Mouse (Mus musculus) heart, postnatal 0 days (tissue): Measurements from ENCODE around the gene Cdh5. TPM values are rescaled to one million over a fixed set of nuclear protein-coding genes. Genes with fewer than 3 reads are reported as not detected.
A peak's percentile ranks its signal among the peaks of the same experiment; 100 is the strongest.

Experiments
- ATAC-seq: fragments of 200-750 bp; cut with Nextera tagmentation; 2 replicates; pipeline ENCODE4 v1.8.0; 2017; ENCODE audit warnings: low read depth, moderate number of reproducible peaks, moderate library complexity; ENCODE audit not compliant: insufficient read depth
- DNase-seq: peaks from one replicate; pipeline ENCODE4 v3.0.0-alpha.2; 2016; ENCODE audit warnings: low spot score
- H3K27ac ChIP-seq: fragments of 300-500 bp; sonication (generic); 2 replicates; pipeline ENCODE4 v1.5.1; 2014; ENCODE audit warnings: low read depth, mild to moderate bottlenecking
- H3K27me3 ChIP-seq: fragments of 300-500 bp; sonication (generic); 2 replicates; pipeline ENCODE4 v1.6.1; 2014; ENCODE audit warnings: low read length, mixed read lengths; ENCODE audit not compliant: control insufficient read depth, insufficient read depth
- H3K36me3 ChIP-seq: fragments of 300-500 bp; sonication (generic); replicated peaks from 2 replicates; pipeline ENCODE4 v1.6.1; 2014; ENCODE audit warnings: low read length, mixed read lengths; ENCODE audit not compliant: control insufficient read depth, insufficient read depth
- H3K4me1 ChIP-seq: fragments of 300-500 bp; sonication (generic); 2 replicates; pipeline ENCODE4 v1.6.1; 2014; ENCODE audit warnings: antibody characterized with exemption; ENCODE audit not compliant: control insufficient read depth, insufficient read depth
- H3K4me2 ChIP-seq: fragments of 300-500 bp; sonication (generic); 2 replicates; pipeline ENCODE4 v1.6.1; 2014; ENCODE audit warnings: low read depth, mild to moderate bottlenecking, low read length, moderate library complexity
- H3K4me3 ChIP-seq: fragments of 300-500 bp; sonication (generic); 2 replicates; pipeline ENCODE4 v1.5.1; 2014; ENCODE audit warnings: low read depth, low read length
- H3K9ac ChIP-seq: fragments of 300-500 bp; sonication (generic); replicated peaks from 2 replicates; pipeline ENCODE4 v1.6.1; 2014; ENCODE audit warnings: low read depth, low read length, mixed read lengths
- H3K9me3 ChIP-seq: fragments of 300-500 bp; sonication (generic); replicated peaks from 2 replicates; pipeline ENCODE4 v1.6.1; 2016; ENCODE audit warnings: low read length; ENCODE audit not compliant: control insufficient read depth
- CTCF ChIP-seq: IDR thresholded peaks from 2 replicates; pipeline ENCODE4 v1.5.1; 2016; ENCODE audit warnings: antibody characterized with exemption, control low read depth, low read depth
- EP300 ChIP-seq: IDR thresholded peaks from 2 replicates; pipeline ENCODE4 v1.6.1; 2016; ENCODE audit warnings: antibody characterized with exemption, low read depth
- WGBS: fragments of 180-500 bp; shearing (Covaris S2); extraction: QIAGEN DNeasy Blood & Tissue Kit; methylation state at CpG from one replicate; pipeline ENCODE4 v1.1.7; 2014; 5-methylcytosine and 5-hydroxymethylcytosine counted together
- polyA plus RNA-seq: library from polyadenylated mRNA; unstranded; fragments of >200 nt; fragmentation: Nextera tagmentation; extraction: Ambion mirVana; gene quantifications from 2 replicates; pipeline ENCODE4 v1.2.1, GENCODE M21; 2015
- total RNA-seq: library from RNA; depleted of rRNA; stranded (reverse); fragments of >200 nt; gene quantifications from 2 replicates; pipeline ENCODE4 v1.2.3, GENCODE M21; 2014; ENCODE audit warnings: low replicate concordance

Gene Cdh5
- total and polyA plus RNA-seq, 2 experiments from 2014 or later = 42.6 to 123 TPM

DNA sequence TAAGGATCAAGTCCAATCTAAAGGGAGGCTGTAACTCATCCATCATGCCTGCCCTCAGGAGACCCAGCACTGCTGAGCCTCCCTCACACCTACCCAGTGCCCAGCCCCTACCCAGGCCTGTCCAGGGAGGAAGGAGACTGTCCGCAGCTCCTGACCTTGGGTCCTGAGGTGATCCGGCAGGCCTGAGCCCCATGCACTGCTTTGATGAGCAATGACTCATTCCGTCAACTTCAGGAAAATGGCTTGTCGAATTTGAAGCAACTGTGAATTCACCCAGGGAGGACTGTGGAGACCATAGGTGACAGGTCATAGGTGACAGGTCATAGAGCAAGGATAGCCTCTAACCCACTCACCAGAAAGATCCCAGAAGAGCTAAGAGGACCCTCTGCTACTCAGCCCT, 42.0 kb downstream of the Cdh5 start:
- no peaks in the 10 kb centered on the region; the same call in 1 of the 2 replicates for H3K27me3 ChIP-seq
- H3K27ac ChIP-seq = no peak overlapping the region
- H3K36me3 ChIP-seq = peaks cover 17% of the 10 kb centered on the region
- ATAC-seq = no peak
- TF ChIP-seq CTCF = no peak
- TF ChIP-seq EP300 = no peak
- H3K9me3 ChIP-seq = no peaks in the 10 kb centered on the region
- 66% methylated on average over 4 of the region's 4 CpGs for WGBS
- no peak overlapping the region for H3K4me2 ChIP-seq
- H3K4me1 ChIP-seq = no peaks in the 10 kb centered on the region
- no peak overlapping the region for H3K4me3 ChIP-seq
- DNase-seq = no peak
- H3K9ac ChIP-seq = no peak overlapping the region

DNA sequence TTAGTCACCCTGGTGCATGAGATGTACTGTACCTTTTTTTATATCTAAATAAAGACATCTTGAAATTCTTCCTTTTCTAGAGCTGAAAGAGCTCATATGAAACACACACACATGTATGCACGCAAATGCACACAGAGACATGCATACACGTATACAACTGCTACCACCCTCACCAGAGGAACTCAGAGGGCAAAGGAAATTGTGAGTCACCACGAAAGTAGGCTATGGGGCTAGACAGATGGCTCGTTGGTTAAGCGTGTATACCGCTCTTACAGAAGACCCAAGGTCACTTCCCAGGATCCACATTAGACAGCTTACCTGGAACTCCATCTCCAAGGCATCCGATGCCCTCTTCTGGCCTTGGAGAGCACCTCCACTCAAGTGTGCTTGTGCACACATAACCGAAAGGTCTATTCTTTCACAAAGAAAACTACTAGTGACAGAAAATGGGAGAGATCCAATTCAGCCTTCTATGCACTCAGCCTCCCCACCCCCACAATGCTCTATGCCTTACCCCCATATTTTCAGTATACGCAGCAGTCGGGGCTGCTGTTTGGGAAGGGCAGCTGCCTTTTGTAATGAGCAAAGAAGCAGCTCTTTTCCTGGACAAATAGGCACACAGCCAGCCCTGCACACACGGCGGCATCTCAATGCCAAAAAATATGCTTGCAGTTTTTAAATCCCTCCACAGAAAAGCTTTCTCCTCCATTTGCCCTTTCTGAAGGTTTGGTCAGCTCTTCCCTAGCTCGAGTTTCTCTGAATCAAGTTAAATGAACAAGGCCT, 43.2 kb downstream of the Cdh5 start:
- Histone ChIP-seq H3K4me1 (no peaks in the 10 kb centered on the region), H3K4me3 (no peak overlapping the region), H3K9ac (no peak overlapping the region), H3K27ac (no peak overlapping the region), H3K4me2 (no peak overlapping the region), H3K9me3 (no peaks in the 10 kb centered on the region), H3K36me3 (0 out of 2 replicates have a peak, but pooled peaks cover 8% of the 10 kb centered on the region), H3K27me3 (no peaks in the 10 kb centered on the region; the same call in 1 of the 2 replicates)
- DNase-seq (no peak), ATAC-seq (no peak)
- peak; percentile 22; the same call in 1 of the 2 replicates for TF ChIP-seq CTCF
- TF ChIP-seq EP300 = no peak
- WGBS = 72% methylated on average over 13 of the region's 13 CpGs

DNA sequence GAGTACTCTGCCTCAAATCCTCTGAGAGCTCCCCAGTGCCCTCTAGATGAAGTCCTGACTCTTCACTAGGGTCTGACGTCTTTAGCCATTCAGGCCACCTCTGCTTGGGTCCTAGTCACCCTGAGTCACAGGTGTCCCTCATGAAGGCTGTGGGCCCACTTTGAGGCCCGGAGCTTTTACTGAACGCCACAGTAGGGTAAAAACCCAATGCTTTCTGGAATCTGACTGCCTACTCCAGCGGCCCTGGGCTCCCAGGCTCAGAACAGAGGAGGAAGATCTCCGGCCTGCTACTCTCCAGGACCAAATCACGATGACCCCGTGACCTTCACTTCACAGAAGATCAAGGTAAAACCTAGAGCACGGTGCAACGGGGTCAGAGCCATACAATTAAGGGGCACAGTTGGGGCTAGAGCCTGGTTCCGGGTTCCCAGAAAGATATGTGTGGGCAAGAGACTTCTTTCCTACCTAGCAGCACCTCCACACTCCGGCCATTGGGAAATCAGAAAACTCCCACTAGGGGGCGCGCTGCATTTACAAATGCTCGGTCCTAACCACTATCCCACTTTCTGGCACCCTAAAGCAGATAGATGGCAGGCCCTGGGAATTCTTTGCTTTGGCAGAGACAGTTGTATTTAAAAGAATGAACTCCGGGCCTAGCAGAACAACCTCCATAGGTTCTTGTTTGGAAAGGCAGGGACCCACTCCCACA, 44.7 kb downstream of the Cdh5 start:
- Histone ChIP-seq H3K36me3 (0 out of 2 replicates have a peak, but pooled peaks cover 4% of the 10 kb centered on the region), H3K4me3 (no peak overlapping the region), H3K4me2 (no peak overlapping the region), H3K27me3 (no peaks in the 10 kb centered on the region), H3K4me1 (no peaks in the 10 kb centered on the region), H3K9ac (no peak overlapping the region), H3K9me3 (no peaks in the 10 kb centered on the region), H3K27ac (no peak overlapping the region)
- DNase-seq (peak; percentile 67), ATAC-seq (peak; percentile 78)
- 31% methylated on average over 15 of the region's 15 CpGs for WGBS
- TF ChIP-seq CTCF (peak; percentile 74), EP300 (no peak)

DNA sequence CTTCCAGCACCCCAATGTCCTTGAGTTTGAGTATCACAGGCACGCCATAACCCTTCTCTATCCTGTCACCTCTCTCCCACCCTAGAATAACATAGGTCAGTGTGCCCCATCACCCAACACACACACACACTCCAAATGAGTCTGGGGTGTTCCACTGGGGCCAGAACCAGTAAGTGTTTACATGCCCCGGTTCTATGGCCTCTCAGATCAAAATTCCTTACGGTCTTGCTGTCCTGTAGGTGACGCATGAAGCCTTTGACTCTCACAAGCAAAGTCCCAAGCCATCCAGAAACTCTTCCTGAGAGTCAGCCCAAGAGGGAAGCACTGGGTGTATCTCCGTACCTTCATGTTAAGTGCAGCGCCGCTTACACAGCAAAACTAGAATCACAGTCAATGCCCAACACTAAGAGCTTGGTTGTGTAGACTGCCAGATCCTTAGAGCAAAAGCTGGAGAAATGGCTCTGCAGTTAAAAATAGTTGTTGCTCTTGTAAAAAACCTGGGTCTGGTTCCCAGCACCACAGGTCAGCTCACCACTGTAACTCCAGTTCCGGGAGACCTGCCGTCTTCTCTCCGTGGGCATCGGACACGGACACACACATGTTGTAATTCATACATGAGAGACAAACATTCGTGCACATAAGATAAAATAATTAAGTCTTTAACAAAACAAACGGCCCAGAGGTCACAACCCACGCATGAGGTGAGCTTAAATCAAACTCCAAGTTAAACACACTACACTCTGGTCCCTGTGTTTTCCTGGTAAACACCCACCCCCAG, 45.5 kb downstream of the Cdh5 start:
- Histone ChIP-seq H3K4me3 (no peak overlapping the region), H3K9me3 (no peaks in the 10 kb centered on the region), H3K4me1 (no peaks in the 10 kb centered on the region), H3K36me3 (0 out of 2 replicates have a peak, but pooled peaks cover 4% of the 10 kb centered on the region), H3K27ac (no peak overlapping the region), H3K4me2 (no peak overlapping the region), H3K27me3 (no peaks in the 10 kb centered on the region), H3K9ac (no peak overlapping the region)
- ATAC-seq (no peak), DNase-seq (no peak)
- no peak for TF ChIP-seq EP300
- no peak for TF ChIP-seq CTCF
- WGBS = 87% methylated on average over 15 of the region's 15 CpGs

DNA sequence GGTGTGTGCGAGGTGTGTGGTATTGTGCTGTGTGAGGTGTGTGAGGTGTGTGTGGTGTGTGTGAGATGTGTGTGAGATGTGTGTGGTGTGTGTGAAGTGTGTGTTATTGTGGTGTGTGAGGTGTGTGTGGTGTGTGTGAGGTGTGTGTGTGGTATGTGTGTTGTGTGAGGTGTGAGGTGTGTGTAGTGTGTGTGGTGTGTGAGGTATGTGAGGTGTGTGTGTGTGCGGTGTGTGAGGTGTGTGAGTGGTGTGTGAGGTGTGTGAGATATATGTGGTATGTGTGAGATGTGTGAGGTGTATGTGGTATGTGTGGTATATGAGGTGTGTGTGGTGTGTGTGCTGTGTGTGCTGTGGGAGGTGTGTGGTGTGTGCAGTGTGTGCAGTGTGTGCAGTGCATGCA, 46.5 kb downstream of the Cdh5 start:
- H3K36me3 ChIP-seq = 0 out of 2 replicates have a peak, but pooled peaks cover 4% of the 10 kb centered on the region
- no peak overlapping the region for H3K4me3 ChIP-seq
- H3K9me3 ChIP-seq = no peaks in the 10 kb centered on the region
- H3K4me1 ChIP-seq = no peaks in the 10 kb centered on the region
- DNase-seq = no peak
- no peak overlapping the region for H3K9ac ChIP-seq
- no peaks in the 10 kb centered on the region for H3K27me3 ChIP-seq
- no peak overlapping the region for H3K27ac ChIP-seq
- no peak overlapping the region for H3K4me2 ChIP-seq
- WGBS = 94% methylated on average over 2 of the region's 2 CpGs
- TF ChIP-seq CTCF (no peak), EP300 (no peak)
- ATAC-seq = no peak
